Mouse (Mus musculus): ENCODE results near the gene Atp6v0a4. TPM values are rescaled to one million over a fixed set of nuclear protein-coding genes. Genes with fewer than 3 reads are reported as not detected.
A peak's percentile ranks its signal among the peaks of the same experiment; 100 is the strongest.

Atp6v0a4 gene
- polyA plus RNA-seq, 1 experiment from 2014 or later: 0.22 TPM

DNA sequence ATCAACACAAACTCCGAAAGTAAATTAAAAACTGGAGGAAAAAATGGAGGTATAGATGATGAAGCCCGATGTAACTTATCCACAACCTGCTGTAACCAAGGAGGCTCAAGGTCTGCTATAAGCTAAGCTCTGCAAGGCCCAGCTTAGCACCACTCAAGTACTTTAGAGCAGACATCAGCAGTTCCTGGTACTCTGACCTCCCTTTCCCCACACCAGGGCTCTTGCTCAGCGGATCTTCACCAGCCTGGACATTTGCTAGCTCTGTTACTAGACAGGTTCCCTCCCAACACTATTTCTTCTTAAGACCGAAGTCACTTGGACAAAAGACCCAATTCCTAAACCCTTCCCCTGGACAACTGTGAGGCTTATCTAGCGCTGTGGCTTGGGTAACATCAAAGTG is 496 bp upstream of the Atp6v0a4 start:
- H3K4me1 ChIP-seq (replicated peaks): no peaks in the 10 kb centered on the region; the same call in 1 of the 2 replicates
- H3K36me3 ChIP-seq (replicated peaks): no peaks in the 10 kb centered on the region
- no peak overlapping the region for H3K4me3 ChIP-seq (replicated peaks)
- H3K9me3 ChIP-seq (replicated peaks): no peaks in the 10 kb centered on the region
- ATAC-seq (ENCODE audit: insufficient read depth): no peak
- H3K9ac ChIP-seq: no peak overlapping the region
- no peaks in the 10 kb centered on the region for H3K27me3 ChIP-seq
- H3K27ac ChIP-seq (replicated peaks): no peak overlapping the region
- no peak overlapping the region for H3K4me2 ChIP-seq
- 77% methylated on average over 5 of the region's 5 CpGs for WGBS (ENCODE audit: insufficient replicate concordance)

GRCm38 (mm10) chr6:38123471-38124206 is 747 bp downstream of the Atp6v0a4 start:
- Histone ChIP-seq H3K4me1 (replicated peaks) (peaks cover 2% of the 10 kb centered on the region; the same call in 1 of the 2 replicates), H3K9me3 (replicated peaks) (no peaks in the 10 kb centered on the region), H3K27ac (replicated peaks) (no peak overlapping the region), H3K4me2 (no peak overlapping the region), H3K4me3 (replicated peaks) (no peak overlapping the region), H3K27me3 (no peaks in the 10 kb centered on the region), H3K9ac (no peak overlapping the region), H3K36me3 (replicated peaks) (no peaks in the 10 kb centered on the region)
- WGBS (ENCODE audit: insufficient replicate concordance): 71% methylated on average over 18 of the region's 18 CpGs
- ATAC-seq (ENCODE audit: insufficient read depth): no peak

DNA sequence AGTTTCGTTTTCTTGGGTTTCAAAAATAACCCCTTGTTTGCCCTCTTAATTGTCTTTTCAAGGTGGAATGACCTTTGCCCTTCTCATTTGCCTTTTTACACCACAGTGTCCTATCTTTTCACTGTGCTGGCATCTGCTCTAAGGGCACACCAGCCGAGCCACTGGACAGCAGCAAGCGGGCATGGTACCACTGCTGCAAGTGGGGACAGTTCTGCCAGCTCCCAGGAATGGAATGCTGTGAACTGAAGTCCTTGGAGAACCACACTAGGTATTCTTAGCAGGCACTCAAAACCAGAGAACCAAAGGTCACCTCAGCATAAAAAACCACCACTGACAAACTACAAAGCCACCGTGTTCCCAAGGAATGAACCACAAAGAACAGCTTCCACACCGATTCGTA is 1.6 kb downstream of the Atp6v0a4 start:
- no peak for ATAC-seq (ENCODE audit: insufficient read depth)
- 55% methylated on average over 6 of the region's 6 CpGs for WGBS (ENCODE audit: insufficient replicate concordance)
- Histone ChIP-seq H3K9me3 (replicated peaks) (no peaks in the 10 kb centered on the region), H3K4me1 (replicated peaks) (peaks cover 2% of the 10 kb centered on the region; the same call in 1 of the 2 replicates), H3K9ac (no peak overlapping the region), H3K27me3 (no peaks in the 10 kb centered on the region), H3K4me2 (no peak overlapping the region), H3K27ac (replicated peaks) (no peak overlapping the region), H3K36me3 (replicated peaks) (no peaks in the 10 kb centered on the region), H3K4me3 (replicated peaks) (no peak overlapping the region)

GRCm38 (mm10) chr6:38121843-38122242 is 2.5 kb downstream of the Atp6v0a4 start:
- no peaks in the 10 kb centered on the region for H3K36me3 ChIP-seq (replicated peaks)
- ATAC-seq (ENCODE audit: insufficient read depth): no peak
- H3K27me3 ChIP-seq: no peaks in the 10 kb centered on the region
- no peaks in the 10 kb centered on the region for H3K9me3 ChIP-seq (replicated peaks)
- no peak overlapping the region for H3K4me3 ChIP-seq (replicated peaks)
- 54% methylated on average over 5 of the region's 5 CpGs for WGBS (ENCODE audit: insufficient replicate concordance)
- H3K4me1 ChIP-seq (replicated peaks): peaks cover 2% of the 10 kb centered on the region; the same call in 1 of the 2 replicates
- H3K9ac ChIP-seq: no peak overlapping the region
- H3K27ac ChIP-seq (replicated peaks): no peak overlapping the region
- no peak overlapping the region for H3K4me2 ChIP-seq

- Histone ChIP-seq H3K36me3 (replicated peaks) (no peaks in the 10 kb centered on the region), H3K27me3 (no peaks in the 10 kb centered on the region), H3K9ac (no peak overlapping the region), H3K9me3 (replicated peaks) (no peaks in the 10 kb centered on the region), H3K4me2 (peak overlapping the region; percentile 10; the same call in 1 of the 2 replicates), H3K27ac (replicated peaks) (peak overlapping the region; percentile 64; the same call in 1 of the 2 replicates), H3K4me1 (replicated peaks) (peaks cover 2% of the 10 kb centered on the region; the same call in 1 of the 2 replicates), H3K4me3 (replicated peaks) (no peak overlapping the region)
- WGBS (ENCODE audit: insufficient replicate concordance): 55% methylated on average over 9 of the region's 9 CpGs
- peak; percentile 88 for ATAC-seq (ENCODE audit: insufficient read depth)
Measured at GRCm38 (mm10) chr6:38120681-38121371, 3.6 kb downstream of the Atp6v0a4 start.

DNA sequence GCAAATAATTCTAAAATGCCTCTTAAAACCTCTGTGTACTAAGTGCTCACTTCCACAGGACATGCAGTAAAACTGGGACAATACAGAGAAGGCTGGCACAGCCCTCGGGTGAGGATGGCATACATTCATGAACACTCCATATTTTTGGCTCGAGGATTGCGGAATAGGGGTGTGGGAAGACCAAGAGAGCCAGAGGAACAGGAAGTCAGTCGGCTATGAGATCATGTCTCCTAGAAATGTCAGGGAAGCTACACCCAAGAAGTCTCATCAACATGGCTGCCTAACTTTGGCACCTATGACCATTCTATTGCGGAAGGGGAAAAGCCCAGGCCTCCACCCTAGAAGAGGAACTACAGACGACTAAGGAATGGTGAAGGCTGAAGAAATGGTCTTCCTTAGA is 6.0 kb downstream of the Atp6v0a4 start:
- H3K4me3 ChIP-seq (replicated peaks): no peak overlapping the region
- no peaks in the 10 kb centered on the region for H3K36me3 ChIP-seq (replicated peaks)
- H3K27ac ChIP-seq (replicated peaks): no peak overlapping the region
- no peaks in the 10 kb centered on the region for H3K27me3 ChIP-seq
- 62% methylated on average over 6 of the region's 6 CpGs for WGBS (ENCODE audit: insufficient replicate concordance)
- no peak overlapping the region for H3K9ac ChIP-seq
- H3K4me1 ChIP-seq (replicated peaks): peaks cover 2% of the 10 kb centered on the region; the same call in 1 of the 2 replicates
- H3K9me3 ChIP-seq (replicated peaks): no peaks in the 10 kb centered on the region
- no peak overlapping the region for H3K4me2 ChIP-seq
- ATAC-seq (ENCODE audit: insufficient read depth): no peak

DNA sequence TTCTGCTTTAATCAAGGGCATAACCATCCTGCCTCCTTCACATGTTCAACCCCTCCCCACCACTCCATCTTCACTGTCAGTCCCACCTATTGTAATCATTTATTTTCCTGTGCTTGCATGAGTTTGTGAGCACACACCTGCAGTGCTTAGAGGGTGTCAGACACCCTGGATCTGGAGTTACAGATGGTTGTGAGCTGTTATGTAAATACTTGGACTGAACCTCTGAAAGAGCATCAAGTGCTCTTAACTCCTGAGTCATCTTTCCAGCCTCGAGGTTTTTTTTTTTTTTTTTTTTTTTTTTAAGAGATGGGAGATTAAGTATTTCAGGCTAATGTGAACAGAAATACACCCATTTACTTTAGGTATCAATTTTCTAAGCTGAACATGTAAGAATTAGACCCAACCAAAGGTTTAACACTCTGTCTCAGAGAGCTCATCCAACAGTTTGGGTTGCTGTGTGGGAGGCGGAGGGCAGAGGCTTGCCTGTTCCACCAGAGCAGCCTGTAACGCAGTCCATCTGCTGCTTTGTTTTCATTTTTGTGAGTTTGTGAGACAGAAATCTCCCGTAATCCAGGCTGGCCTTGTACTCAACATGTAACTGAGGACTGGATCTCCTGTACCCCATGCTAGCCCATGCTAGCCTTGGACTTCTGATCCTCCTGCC is 8.1 kb downstream of the Atp6v0a4 start:
- H3K27ac ChIP-seq (replicated peaks): no peak overlapping the region
- no peaks in the 10 kb centered on the region for H3K27me3 ChIP-seq
- H3K9me3 ChIP-seq (replicated peaks): no peaks in the 10 kb centered on the region
- 54% methylated on average over 4 of the region's 4 CpGs for WGBS (ENCODE audit: insufficient replicate concordance)
- H3K4me2 ChIP-seq: no peak overlapping the region
- 0 out of 2 replicates have a peak, but pooled peaks cover 2% of the 10 kb centered on the region for H3K4me1 ChIP-seq (replicated peaks)
- no peaks in the 10 kb centered on the region for H3K36me3 ChIP-seq (replicated peaks)
- H3K9ac ChIP-seq: no peak overlapping the region
- no peak for ATAC-seq (ENCODE audit: insufficient read depth)
- H3K4me3 ChIP-seq (replicated peaks): no peak overlapping the region

DNA sequence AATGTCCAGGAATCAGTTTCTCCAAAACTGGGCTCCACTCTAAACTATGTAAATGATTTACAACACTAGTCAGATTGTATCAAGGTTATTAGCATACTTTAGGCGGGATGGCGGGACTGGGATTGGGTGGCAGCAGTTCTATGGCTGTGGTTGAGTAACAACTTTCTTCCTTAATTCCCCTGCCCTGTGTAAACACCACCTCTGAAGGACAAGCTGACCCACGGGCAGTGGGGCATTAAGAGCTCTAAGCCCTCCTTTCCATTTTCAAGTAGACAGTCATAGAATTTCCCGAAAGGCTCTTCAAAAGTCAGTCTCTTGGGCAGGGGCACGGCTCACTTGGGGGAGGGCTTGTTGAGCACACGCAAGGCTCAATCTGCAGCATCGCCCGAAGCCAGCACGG is 13.5 kb downstream of the Atp6v0a4 start:
- Histone ChIP-seq H3K9ac (no peak overlapping the region), H3K27ac (replicated peaks) (no peak overlapping the region), H3K9me3 (replicated peaks) (no peaks in the 10 kb centered on the region), H3K4me1 (replicated peaks) (no peaks in the 10 kb centered on the region), H3K36me3 (replicated peaks) (no peaks in the 10 kb centered on the region), H3K4me3 (replicated peaks) (no peak overlapping the region), H3K4me2 (no peak overlapping the region), H3K27me3 (peaks cover 3% of the 10 kb centered on the region; the same call in 1 of the 2 replicates)
- 61% methylated on average over 9 of the region's 9 CpGs for WGBS (ENCODE audit: insufficient replicate concordance)
- no peak for ATAC-seq (ENCODE audit: insufficient read depth)

GRCm38 (mm10) chr6:38109871-38110270 is 14.5 kb downstream of the Atp6v0a4 start:
- Histone ChIP-seq H3K4me1 (replicated peaks) (no peaks in the 10 kb centered on the region), H3K27me3 (peaks cover 3% of the 10 kb centered on the region; the same call in 1 of the 2 replicates), H3K9me3 (replicated peaks) (no peaks in the 10 kb centered on the region), H3K4me3 (replicated peaks) (no peak overlapping the region), H3K36me3 (replicated peaks) (no peaks in the 10 kb centered on the region), H3K9ac (no peak overlapping the region), H3K4me2 (no peak overlapping the region), H3K27ac (replicated peaks) (no peak overlapping the region)
- ATAC-seq (ENCODE audit: insufficient read depth): no peak
- 18% methylated on average over 9 of the region's 9 CpGs for WGBS (ENCODE audit: insufficient replicate concordance)

- ATAC-seq (ENCODE audit: insufficient read depth): no peak
- Histone ChIP-seq H3K4me3 (replicated peaks) (no peak within 1 kb of the TSS), H3K9me3 (replicated peaks) (no peaks in the 10 kb centered on the region), H3K4me1 (replicated peaks) (no peaks in the 10 kb centered on the region), H3K36me3 (replicated peaks) (no peaks in the 10 kb centered on the region), H3K27ac (replicated peaks) (no peak within 1 kb of the TSS), H3K4me2 (no peak within 1 kb of the TSS), H3K9ac (no peak within 1 kb of the TSS), H3K27me3 (peaks cover 3% of the 10 kb centered on the region; the same call in 1 of the 2 replicates)
- WGBS (ENCODE audit: insufficient replicate concordance): 26% methylated on average over 9 of the region's 9 CpGs
Measured at GRCm38 (mm10) chr6:38109160-38109795, 15.1 kb downstream of the Atp6v0a4 start, which contains the start of gene Tmem213. Gene Tmem213 (plus strand): TSS chr6:38109255.
